Mouse (Mus musculus): Measurements from ENCODE around the gene Gm8909.
"Not testable (repeated sequence)": the region's sequence is repeated elsewhere in the genome, so short reads cannot be mapped to it uniquely, and the experiment has no call there.

Gene Gm8909

GRCm38 (mm10) chr17:36158264-36158663, 10.1 kb downstream of the Gm8909 start:
- DNase-seq, result not testable (repeated sequence)

GRCm38 (mm10) chr17:36157782-36158181, 10.6 kb downstream of the Gm8909 start:
- DNase-seq, result not testable (repeated sequence)

- DNase-seq, result no peak
These were observed 13.8 kb downstream of the Gm8909 start for GRCm38 (mm10) chr17:36154271-36155149.

GRCm38 (mm10) chr17:36151200-36151599, 17.1 kb downstream of the Gm8909 start:
- DNase-seq, result not testable (repeated sequence)

- not testable (repeated sequence) for DNase-seq
These were observed 19.9 kb downstream of the Gm8909 start for GRCm38 (mm10) chr17:36148468-36148867.

GRCm38 (mm10) chr17:36146937-36147336, 21.4 kb downstream of the Gm8909 start:
- not testable (repeated sequence) for DNase-seq

- DNase-seq, result not testable (repeated sequence)
These were observed 22.5 kb downstream of the Gm8909 start for GRCm38 (mm10) chr17:36145861-36146156.

GRCm38 (mm10) chr17:36145111-36145860, 23.1 kb downstream of the Gm8909 start:
- DNase-seq, result no peak

GRCm38 (mm10) chr17:36136299-36136848, 32.0 kb downstream of the Gm8909 start:
- DNase-seq, result not testable (repeated sequence)

GRCm38 (mm10) chr17:36135421-36136231, 32.7 kb downstream of the Gm8909 start:
- not testable (repeated sequence) for DNase-seq

- DNase-seq, result no peak
These were observed 36.6 kb downstream of the Gm8909 start for GRCm38 (mm10) chr17:36131516-36132265.

GRCm38 (mm10) chr17:36128968-36129817, 39.1 kb downstream of the Gm8909 start, which contains the start of gene Gm7030:
TSS of gene Gm7030 (minus strand) at chr17:36129425.
- not testable (repeated sequence) for DNase-seq

GRCm38 (mm10) chr17:36128525-36128924, 39.8 kb downstream of the Gm8909 start:
- not testable (repeated sequence) for DNase-seq

GRCm38 (mm10) chr17:36124111-36124510, 44.2 kb downstream of the Gm8909 start:
- DNase-seq, result not testable (repeated sequence)

- not testable (repeated sequence) for DNase-seq
These were observed 46.9 kb downstream of the Gm8909 start, which contains the start of gene Gm19684 for GRCm38 (mm10) chr17:36121352-36122020. TSS of gene Gm19684 (plus strand) at chr17:36121678.

- DNase-seq, result not testable (repeated sequence)
These were observed 47.5 kb downstream of the Gm8909 start for GRCm38 (mm10) chr17:36120839-36121238.

GRCm38 (mm10) chr17:36116545-36116944, 51.8 kb downstream of the Gm8909 start:
- not testable (repeated sequence) for DNase-seq
